Mouse (Mus musculus): ENCODE results near the gene Nphp3.

The Nphp3 gene

DNA sequence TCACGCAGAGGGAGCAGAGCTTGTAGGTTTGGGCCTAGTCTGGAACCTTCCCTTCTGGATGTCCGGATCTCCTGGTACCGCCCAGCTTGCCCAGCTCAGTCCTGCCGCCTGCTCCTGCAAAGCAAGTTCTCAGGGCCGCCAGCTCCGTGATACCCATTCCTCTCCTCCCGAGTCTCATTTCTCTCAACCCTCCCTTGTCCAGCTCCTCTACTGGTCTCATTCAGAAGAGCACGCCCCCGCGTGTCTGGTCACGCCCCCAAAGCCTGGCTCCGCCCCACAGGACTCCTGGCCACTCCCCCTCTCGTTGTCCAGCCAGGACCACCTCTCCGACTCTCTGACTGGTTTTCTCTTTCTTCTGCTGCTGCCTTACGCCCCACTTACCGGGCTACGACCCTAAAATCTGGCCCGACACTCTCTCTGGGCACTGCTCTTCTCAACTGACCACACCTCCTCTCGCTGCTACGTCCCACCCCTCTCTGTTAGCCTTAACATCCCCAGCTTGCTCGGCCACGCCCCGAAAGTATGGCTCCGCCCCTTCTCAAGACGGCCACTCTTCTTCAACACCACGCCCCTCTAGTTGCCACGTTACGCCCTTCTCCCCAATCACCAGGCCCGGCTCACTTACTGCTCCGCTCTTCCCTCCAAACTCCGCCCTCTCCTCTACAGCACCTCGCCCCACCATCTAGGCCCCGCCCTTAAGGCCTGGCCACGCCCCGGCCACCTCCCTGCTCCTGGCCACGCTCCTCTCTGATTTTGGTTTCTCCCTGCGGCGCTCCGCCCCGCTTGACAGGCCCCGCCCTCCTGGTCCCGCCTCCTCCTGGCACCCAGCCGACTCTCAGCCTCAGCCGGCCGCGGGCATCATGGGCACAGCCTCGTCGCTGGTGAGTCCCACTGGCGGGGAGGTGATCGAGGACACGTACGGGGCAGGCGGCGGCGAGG lies at the start of gene Nphp3:
TSS of gene Nphp3 (plus strand) at position 624 of the 939 bp plus-strand sequence.
- peak; percentile 98 for DNase-seq (ENCODE audit: extremely low read depth, low read depth, low spot score)

DNA sequence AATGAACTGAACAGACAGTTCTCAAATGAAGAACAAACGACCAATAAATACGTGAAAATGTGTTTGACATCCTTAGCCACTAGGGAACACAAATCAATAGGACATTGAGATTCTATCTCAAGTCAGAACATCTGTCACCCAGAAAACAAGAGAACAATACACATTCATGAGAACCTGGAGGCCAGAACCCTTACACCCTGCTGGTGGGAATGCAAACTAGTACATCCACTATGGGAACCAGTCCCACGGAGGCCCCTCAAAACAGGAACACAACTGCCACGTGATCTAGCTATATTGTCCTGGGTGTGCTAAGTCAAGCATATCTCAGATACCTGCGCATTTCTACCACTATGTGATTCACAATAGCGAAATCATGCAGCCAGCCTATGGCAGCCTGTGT lies 43.6 kb upstream of the Nphp3 start:
- no peak for DNase-seq (ENCODE audit: extremely low read depth, low read depth, low spot score)

DNA sequence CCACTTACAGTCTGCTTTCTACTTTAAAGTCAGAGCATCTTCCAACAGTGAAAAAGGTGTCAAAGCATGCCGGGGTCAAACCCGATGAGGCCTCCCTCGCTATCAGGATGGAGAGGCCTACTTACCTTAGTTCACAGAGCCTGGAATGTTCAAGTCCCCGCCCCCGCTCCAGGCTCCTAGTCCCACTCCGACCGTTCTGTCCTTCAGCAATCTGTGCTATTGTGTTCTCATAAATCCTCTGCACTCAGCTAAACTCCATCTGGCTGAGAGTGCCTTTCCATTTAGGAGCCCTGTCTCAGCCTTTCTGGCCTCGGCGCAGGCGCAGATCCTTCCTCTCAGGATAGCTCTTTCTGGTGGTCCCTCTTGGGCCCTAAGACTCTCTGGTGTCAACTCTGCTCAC lies 42.4 kb upstream of the Nphp3 start:
- no peak for DNase-seq (ENCODE audit: extremely low read depth, low read depth, low spot score)

DNA sequence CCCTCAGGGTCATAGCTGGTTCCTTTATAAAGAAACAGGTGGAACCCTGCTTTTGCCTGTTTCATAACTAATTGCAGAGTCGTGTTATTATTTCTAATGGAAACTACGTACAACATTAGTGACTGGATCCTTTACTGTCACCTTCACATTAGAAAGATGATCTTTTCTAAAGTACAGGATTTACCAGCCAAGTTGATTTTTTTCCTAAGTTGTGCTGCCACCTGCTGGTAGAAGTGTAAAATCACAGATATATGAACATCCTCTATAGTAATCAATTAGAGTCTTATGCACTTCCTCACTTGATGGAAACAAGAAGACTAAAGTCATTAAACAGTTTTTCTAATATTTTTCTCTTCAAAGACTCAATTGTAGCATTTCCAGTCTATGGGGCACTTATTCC lies 5.8 kb upstream of the Nphp3 start:
- no peak for DNase-seq (ENCODE audit: extremely low read depth, low read depth, low spot score)

DNA sequence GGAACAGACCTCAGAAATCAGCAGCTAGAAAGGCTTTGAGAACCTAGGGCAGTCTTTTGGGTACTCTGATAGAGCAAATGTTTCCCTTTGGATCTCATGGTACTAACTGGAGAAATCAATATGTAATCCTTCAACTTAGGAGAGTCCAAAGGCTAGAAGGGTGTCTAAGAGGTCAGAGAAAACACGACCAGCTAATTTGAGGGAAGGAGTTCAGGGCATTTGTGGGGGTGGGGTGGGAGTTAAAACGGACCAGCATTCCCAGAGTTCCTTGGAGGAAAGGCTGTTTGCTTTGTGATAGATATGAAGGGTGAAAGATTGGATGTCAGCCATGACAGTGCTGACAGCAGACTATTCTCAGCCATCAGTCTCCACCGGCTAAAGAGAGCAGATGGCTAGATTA lies 1.7 kb upstream of the Nphp3 start:
- DNase-seq (ENCODE audit: extremely low read depth, low read depth, low spot score): no peak

DNA sequence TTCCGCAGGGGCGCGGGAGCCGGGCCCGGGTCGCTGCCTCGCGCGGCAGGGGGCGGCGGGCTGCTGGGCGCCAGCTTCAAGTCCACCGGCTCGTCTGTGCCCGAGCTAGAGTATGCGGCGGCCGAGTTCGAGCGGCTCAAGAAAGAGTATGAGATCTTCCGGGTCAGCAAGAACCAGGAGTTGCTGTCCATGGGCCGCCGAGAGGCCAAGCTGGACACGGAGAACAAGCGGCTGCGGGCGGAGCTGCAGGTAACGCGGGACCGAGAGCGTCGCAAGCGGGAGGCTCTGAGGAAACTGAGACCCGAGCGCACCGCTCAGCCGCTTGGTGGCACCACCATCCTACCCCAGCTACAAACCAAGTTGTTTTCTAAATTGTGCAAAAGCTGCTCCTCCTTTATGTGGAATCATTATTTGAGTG lies 578 bp downstream of the Nphp3 start:
- DNase-seq (ENCODE audit: extremely low read depth, low read depth, low spot score): no peak

DNA sequence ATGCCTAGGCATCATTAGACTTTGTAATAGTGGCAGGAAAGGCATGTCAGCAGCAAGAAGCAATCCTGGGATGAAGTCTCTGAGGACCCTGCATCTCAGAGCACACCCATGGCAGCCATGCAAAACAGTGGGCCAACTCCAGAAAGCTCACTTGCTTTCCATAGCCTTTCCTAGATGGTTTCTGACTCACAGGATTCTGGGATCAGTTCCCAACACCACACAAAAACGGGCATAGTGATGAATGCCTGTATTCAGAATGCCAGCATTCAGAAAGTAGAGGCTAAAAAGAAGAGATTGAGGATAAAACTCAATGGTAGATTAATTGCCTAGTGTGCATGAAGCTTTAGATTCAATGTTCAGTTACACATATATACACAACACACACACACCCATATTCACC lies 12.2 kb downstream of the Nphp3 start:
- no peak for DNase-seq (ENCODE audit: extremely low read depth, low read depth, low spot score)

DNA sequence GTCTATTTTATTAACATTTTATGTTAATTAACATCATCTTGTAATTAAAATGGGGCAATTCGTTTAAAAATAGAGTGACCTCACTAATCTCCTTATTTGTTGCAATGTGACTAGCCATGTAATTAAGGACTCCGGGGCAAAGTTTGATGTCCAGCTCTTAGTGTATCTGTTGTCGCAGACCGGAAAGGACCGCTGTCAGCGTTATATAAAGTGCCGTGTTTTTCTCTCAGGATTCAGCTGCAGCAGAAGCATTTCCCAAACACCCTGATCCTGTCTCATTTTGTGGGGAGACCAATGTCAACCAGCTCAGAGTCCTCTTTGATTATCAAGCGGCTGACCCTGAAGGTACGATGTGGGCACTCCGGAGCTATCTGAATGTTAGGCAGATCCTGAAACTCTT lies 18.7 kb downstream of the Nphp3 start:
- DNase-seq (ENCODE audit: extremely low read depth, low read depth, low spot score): no peak

DNA sequence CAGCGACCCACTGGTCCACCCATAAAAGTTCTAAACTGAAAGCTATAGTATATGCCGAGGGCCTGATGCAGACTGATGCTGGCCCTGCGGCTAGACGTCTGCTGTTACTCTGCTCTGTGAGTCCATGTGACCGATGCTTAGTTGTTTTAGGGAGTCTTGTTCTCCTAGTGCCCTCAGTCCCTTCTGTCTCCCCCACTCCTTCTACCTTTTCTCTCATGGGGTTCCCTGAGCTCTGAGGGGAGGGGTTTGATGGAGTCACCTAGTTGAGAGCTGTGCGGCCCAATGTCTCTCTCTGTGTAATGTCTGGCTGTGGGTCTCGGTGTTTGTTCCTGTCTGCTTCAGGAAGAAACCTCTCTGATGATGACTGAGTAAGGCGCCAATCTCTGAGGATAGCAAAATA lies 24.8 kb downstream of the Nphp3 start:
- DNase-seq (ENCODE audit: extremely low read depth, low read depth, low spot score): no peak

DNA sequence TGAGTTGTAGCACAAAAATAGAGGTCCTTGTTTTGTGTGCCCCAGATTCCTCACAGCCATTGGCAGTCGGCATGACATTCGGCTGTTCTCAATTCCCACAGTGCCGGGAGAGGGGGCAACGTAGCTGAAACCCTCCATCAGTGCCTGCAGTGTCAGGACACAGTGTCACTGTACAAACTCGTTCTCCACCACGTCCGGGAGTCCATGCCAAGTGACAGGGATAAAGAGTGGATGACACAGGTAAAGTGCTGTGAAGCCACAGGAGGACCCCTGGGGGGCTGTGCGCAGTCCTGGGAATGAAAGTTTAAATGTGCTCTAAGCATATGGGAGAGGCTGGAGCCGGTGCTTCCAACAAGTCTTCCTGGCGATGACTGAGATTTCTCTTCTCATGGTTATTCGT lies 27.5 kb downstream of the Nphp3 start:
- DNase-seq (ENCODE audit: extremely low read depth, low read depth, low spot score): no peak

DNA sequence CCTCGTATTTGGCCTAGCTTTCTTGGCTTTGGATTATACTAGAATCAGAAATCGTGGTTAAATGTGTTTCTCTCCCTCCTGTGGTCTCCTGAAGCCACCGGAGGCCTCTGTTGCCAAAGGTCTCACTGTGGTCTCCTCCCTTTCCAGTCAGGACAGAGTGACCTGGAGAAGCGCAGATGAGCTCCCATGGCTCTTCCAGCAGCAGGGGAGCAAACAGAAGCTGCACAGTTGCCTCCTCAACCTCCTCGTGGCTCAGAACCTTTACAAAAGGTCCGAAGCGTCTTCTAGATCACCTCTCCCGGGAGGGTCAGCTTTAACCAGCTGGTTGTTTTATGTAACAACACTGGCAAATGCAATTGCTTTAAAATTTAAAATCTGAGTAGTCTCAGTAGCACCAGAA lies 31.9 kb downstream of the Nphp3 start:
- no peak for DNase-seq (ENCODE audit: extremely low read depth, low read depth, low spot score)

DNA sequence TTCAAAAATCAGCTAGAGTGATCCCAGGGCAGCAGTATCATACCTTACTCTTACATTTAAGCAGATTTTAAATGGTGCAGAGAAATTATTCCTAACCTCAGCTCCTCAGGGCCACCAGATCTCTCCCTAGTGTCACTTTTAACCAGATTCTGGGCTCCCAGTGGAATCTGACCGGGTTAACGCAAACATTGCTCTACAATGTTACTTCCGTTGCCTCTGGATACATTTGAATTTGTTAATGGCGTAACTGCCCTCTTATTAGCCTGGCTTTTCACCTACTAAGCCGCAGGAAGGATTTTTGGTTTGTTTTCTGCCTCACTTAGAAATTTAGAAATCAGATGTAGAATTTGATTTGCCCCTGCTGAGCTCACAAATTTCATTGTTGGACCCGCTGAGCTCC lies 32.4 kb downstream of the Nphp3 start:
- DNase-seq (ENCODE audit: extremely low read depth, low read depth, low spot score): no peak

DNA sequence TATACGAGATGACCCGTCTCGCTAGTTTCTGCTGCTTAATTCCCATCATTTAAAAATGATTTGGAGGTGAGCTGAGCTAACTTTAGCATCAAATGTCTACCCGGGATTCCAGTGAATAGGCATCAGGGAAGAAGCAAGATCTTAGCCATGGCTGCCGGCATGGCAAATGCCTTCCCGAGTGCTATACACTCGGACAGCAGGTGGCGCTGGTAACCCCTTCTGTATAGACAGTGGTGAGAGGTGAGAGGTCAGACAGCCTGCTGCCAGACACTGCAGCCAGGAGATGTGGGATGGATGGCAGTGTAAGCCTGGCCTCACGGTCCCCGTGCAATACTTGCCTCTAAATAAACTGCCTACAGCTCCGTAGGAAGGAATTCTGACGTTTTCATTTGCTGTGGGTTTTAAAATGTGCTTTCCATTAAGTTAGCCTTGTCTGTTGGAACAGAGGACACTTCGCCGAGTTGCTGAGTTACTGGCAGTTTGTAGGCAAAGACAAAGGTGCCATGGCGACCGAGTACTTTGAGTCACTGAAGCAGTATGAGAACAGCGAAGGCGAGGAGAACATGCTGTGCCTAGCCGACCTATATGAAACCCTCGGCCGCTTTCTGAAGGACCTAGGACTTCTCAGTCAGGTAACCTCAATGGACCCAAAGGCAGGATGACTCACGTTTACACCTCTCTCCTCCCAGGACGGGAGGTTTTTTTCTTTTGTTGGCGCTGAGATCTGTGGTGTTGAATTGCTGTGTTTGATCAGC lies 33.1 kb downstream of the Nphp3 start:
- DNase-seq (ENCODE audit: extremely low read depth, low read depth, low spot score): no peak

DNA sequence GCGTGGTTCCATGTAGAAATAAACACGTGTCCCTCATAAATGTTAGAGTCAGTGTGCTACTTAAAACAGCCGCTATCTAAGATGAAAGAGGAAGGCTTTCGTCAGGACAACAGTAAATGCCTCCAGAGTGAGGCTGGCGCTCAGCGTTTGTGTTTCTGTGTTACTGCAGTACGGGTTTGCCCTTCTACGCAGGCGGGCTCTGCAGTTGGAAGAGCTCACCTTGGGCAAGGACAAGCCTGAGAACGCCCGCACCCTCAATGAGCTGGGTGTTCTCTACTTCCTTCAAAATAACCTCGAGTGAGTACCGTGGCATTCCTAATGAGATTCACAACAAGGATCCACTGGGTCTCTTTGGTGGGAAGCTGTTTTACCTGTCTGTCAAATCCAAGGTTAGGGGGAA lies 35.9 kb downstream of the Nphp3 start:
- DNase-seq (ENCODE audit: extremely low read depth, low read depth, low spot score): no peak

DNA sequence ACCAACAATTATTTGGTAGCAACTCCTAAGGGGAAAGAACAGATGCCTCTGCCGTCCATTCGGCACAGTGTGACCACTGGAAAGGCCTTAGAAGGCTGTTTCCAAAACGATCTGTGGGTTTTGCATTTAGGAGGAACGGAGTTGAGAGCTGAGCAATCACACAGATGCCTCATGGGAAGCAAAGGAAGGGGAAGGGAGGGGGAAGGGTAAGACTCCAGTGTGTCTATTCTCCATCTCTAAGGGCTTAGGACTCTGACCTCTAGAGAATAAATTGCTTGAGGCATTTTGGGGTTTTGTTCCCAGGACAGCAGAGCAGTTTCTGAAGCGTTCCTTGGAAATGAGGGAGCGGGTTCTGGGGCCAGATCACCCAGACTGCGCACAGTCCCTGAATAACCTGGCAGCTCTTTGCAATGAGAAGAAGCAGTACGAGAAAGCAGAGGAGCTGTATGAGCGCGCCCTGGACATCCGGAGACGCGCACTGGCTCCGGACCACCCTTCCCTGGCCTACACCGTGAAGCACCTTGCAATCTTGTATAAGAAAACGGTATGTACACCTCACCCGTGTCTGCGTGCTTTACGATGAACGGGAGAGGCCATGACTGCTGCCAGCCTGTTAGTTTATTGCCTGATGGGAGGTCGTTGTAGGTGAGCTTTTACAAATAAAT lies 36.8 kb downstream of the Nphp3 start:
- DNase-seq (ENCODE audit: extremely low read depth, low read depth, low spot score): no peak

DNA sequence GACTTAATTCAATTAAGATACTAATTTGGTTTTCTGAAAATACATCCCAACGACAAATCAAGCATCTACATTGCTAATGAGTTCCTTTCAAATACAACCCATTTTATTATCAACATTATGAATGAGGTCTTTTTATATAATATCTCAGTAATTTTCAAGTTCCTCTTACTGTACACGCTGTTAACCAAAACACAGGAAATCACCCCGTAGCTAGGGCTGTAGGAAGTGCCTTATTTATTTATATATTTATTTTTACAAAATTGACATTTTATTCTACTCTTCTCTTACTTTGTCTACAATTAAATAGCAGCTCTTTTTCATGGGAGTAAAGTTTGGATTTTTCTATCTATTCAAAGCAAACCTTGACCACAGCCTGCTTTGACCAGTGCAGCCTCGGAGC lies 37.4 kb downstream of the Nphp3 start:
- DNase-seq (ENCODE audit: extremely low read depth, low read depth, low spot score): no peak

DNA sequence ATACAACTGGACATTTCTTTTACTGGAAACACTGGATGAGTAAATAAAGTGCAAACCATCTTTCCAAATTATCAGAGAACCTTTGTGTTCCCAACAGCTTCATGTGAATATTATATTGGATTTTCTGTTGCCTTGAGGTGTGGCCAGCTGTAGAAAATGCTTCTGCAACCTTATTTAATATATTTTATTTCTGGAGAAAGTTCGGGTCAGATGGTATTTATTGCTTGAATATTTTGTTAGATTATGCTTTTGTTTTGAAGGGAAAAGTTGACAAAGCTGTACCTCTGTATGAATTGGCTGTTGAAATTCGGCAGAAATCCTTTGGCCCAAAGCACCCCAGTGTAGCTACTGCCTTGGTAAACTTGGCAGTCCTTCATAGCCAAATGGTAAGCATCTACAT lies 38.0 kb downstream of the Nphp3 start, which contains the start of gene Gm28305:
TSS of gene Gm28305 (plus strand) at position 301 of the 400 bp plus-strand sequence.
- no peak for DNase-seq (ENCODE audit: extremely low read depth, low read depth, low spot score)

DNA sequence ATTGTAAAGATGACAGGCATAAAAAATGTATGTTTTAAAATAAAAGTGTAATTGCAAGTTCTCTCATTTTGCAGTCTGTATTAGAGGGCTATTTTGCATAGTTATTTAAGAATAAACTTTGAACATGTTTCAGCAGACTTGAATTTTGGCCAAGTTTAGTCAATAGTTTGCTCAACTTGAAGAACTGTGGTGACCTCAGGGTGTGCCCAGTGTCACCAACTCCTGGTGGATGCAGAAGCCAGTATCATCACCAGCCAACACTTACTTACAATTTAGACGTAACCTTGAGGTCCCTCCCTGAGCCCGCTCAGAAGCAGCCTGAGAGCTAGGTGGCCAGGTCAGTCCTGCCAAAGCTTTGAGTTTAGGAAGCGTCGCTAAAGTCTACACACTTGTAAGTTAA lies 41.3 kb downstream of the Nphp3 start:
- DNase-seq (ENCODE audit: extremely low read depth, low read depth, low spot score): no peak

DNA sequence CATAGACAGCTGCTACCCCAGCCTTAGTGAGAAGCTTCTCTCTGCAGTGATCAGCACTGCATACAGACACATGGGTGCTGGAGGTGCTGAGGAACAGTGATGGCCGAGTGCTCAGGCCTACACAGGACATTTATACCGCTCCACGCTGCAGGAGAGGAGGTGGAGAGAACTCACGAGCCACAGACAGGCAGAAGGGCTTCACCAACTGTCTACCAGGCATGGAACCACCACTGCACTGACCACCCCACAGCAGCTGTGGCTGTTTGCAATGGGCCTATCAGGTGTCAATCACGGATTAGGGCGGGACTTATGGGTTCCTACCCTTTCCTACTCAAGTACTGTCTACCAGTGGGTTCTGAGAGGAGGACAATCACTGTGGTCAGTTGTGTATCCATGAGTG lies 48.7 kb downstream of the Nphp3 start:
- DNase-seq (ENCODE audit: extremely low read depth, low read depth, low spot score): no peak

DNA sequence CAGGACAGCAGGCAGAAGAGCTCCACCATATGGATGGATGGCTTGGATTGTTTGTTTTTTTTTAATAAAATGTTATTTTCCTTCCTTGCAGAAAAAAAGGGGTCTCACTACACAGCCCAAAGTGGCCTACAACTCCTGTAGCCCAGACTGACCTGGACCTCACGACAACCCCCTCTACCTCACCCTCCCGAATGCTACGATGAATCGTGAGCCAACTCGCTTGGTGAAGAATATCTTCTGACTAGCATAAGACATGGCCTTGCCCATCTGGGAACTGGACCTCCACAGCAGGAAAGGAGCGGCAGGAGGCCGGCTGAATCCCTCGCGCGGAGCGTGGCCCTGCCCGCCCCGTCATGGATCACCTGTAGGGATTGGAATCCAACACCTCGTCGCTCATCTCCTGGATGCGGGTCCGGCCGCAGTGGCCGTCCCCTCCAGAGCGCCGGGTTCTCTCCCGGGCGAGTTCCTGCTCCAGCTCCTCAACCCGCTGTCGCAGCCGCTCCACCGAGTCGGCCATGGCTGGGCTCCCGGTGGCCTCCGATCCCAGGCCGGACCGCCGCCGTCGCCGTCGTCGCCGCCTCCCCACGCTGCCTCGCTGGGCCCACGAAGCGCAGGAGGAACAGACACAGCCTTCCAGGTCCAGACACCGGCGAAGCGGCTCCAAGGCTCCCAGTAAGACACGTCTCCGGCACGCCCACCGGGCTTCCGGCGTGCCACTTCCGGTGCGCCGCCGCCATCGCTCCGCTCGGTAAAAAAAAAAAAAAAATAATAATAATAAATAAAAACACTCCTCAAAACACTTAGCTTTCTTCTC lies 60.3 kb downstream of the Nphp3 start, which contains the start of gene Uba5:
TSS of gene Uba5 (minus strand) at position 705 of the 814 bp plus-strand sequence.
- no peak for DNase-seq (ENCODE audit: extremely low read depth, low read depth, low spot score)
